Mouse (Mus musculus): Measurements from ENCODE around the gene Col25a1.

GRCm38 (mm10) chr3:130368352-130368751 lies 237.1 kb downstream of the Col25a1 start:
- TF ChIP-seq POLR2A (IDR thresholded peaks at IDR 0.05; ENCODE audit: low read depth, low read length), result no peak
- TF ChIP-seq CTCF (conservative IDR thresholded peaks at IDR 0.05; ENCODE audit: insufficient read depth, insufficient read length, low read depth, low read length), result no peak
